Mouse (Mus musculus): ENCODE measurements around the gene Tex36. TPM values are rescaled to one million over a fixed set of nuclear protein-coding genes. Genes with fewer than 3 reads are reported as not detected.

Gene Tex36
- total RNA-seq (2023), result not detected

DNA sequence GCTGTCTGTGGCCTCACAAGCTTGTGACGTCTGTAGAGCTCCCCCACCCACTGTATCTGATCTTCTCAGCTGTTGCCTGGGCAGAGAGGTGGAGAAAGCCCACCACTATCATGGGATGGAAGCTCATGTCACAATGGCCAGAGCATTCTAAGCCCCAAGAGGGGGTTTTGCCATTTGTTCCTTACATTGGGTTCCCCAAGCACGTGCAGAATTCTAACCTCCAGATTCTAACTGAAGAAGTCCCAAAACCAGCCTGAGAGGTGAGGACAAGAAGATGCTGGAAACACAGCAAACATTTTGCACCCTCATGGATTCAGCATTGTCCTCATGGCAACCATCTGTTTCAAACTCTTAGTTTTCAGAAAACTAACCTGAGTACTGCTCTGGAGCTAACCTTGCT, at the start of gene Tex36:
TSS of gene Tex36 (minus strand) at position 101 of the 400 bp plus-strand sequence.

GRCm38 (mm10) chr7:133637361-133638305, 35.7 kb upstream of the Tex36 start, which contains the start of gene Edrf1:
TSS of gene Edrf1 (plus strand) at chr7:133637543.

Other genes starting within 250 kb of the Tex36 start
- gene Edrf1, start 35.4 kb upstream of the Tex36 start, total RNA-seq (2023), result 10 to 100 TPM; 45.2 to 50.3 TPM
- under 1 TPM; 0.47 to 0.62 TPM for gene Mmp21, start 77.9 kb upstream of the Tex36 start, total RNA-seq (2023)
- gene Bccip, start 107.2 kb upstream of the Tex36 start, total RNA-seq (2023), result 10 to 100 TPM; 61.8 to 70.3 TPM
- 10 to 100 TPM in 1 of 2 experiments, 1 to 10 TPM in 1; 8.5 to 10.1 TPM for gene Uros, start 107.9 kb upstream of the Tex36 start, total RNA-seq (2023)
- not detected for gene Fank1, start 174.7 kb upstream of the Tex36 start, total RNA-seq (2023)
- 10 to 100 TPM; 18.3 to 23.2 TPM for gene Dhx32, start 180.6 kb upstream of the Tex36 start, total RNA-seq (2023)

Data from T-cell, adult 66 days (primary cell).